Mouse (Mus musculus) CH12.LX (cell line): Measurements from ENCODE around the gene Otx2. TPM values are rescaled to one million over a fixed set of nuclear protein-coding genes. Genes with fewer than 3 reads are reported as not detected.

Experiments
- DNase-seq: peaks from one replicate; pipeline ENCODE4 v3.0.0-alpha.2; 2013; ENCODE audit errors: extremely low read depth
- H3K27ac ChIP-seq: 2 replicates; pipeline ENCODE4 v1.5.1; 2012; ENCODE audit warnings: low read depth, mild to moderate bottlenecking, control low read depth, moderate library complexity; ENCODE audit not compliant: insufficient read depth
- H3K27me3 ChIP-seq: replicated peaks from 2 replicates; pipeline ENCODE3; 2012; ENCODE audit warnings: inconsistent platforms
- H3K36me3 ChIP-seq, 2 experiments: replicated peaks in 1 of 2; 2 replicates each; pipeline versions ENCODE3 to v1.6.1; 2012; ENCODE audit warnings: inconsistent platforms in 1 of 2, low read length in 1 of 2, mild to moderate bottlenecking in 1 of 2, mixed read lengths in 1 of 2, moderate library complexity in 1 of 2; ENCODE audit not compliant: control insufficient read depth in 1 of 2, insufficient read depth in 1 of 2
- H3K4me1 ChIP-seq, 2 experiments: 2 replicates each; pipeline ENCODE4 v1.6.1; 2012; ENCODE audit warnings: inconsistent platforms in 1 of 2, moderate library complexity in 1 of 2; ENCODE audit not compliant: insufficient read depth in 2 of 2, control insufficient read depth in 1 of 2
- H3K4me2 ChIP-seq: 2 replicates; pipeline ENCODE4 v1.6.1; 2012; ENCODE audit warnings: low read depth, mild to moderate bottlenecking, control low read depth; ENCODE audit not compliant: poor library complexity, insufficient read depth, severe bottlenecking
- H3K4me3 ChIP-seq, 3 experiments: fragments of 150-350 bp in 1 of 3; sonication (generic) in 1 of 3; replicated peaks in 1 of 3; 2 replicates each; pipeline versions ENCODE3 to v1.5.1; 2011 to 2012; ENCODE audit warnings: low read depth in 2 of 3, low read length in 2 of 3, mild to moderate bottlenecking in 2 of 3, moderate library complexity in 2 of 3, control low read depth in 1 of 3, improper control_type of control experiment in 1 of 3, inconsistent platforms in 1 of 3, mixed read lengths in 1 of 3; ENCODE audit not compliant: poor library complexity in 1 of 3
- H3K79me2 ChIP-seq: replicated peaks from 2 replicates; pipeline ENCODE4 v1.6.1; 2012; ENCODE audit warnings: mild to moderate bottlenecking, moderate library complexity; ENCODE audit not compliant: control insufficient read depth, poor library complexity, insufficient read depth, severe bottlenecking; ENCODE audit errors: extremely low read depth
- H3K9ac ChIP-seq: 2 replicates; pipeline ENCODE4 v1.6.1; 2012; ENCODE audit warnings: low read depth, mild to moderate bottlenecking, control low read depth, moderate library complexity; ENCODE audit not compliant: insufficient read depth
- H3K9me3 ChIP-seq: replicated peaks from 2 replicates; pipeline ENCODE3; 2012; ENCODE audit warnings: low read length, inconsistent platforms, mixed read lengths
- BHLHE40 ChIP-seq: IDR thresholded peaks from 2 replicates; pipeline ENCODE4 v1.6.1; 2011; ENCODE audit warnings: mild to moderate bottlenecking, low read depth, low read length, improper control_type of control experiment
- CHD1 ChIP-seq: IDR thresholded peaks from 2 replicates; pipeline ENCODE4 v1.6.1; 2012; ENCODE audit warnings: low read depth, low read length, improper control_type of control experiment, inconsistent platforms
- ETS1 ChIP-seq: conservative IDR thresholded peaks from 2 replicates; pipeline ENCODE4 v1.6.1; 2012; ENCODE audit warnings: low read depth, mild to moderate bottlenecking, inconsistent platforms, low read length, improper control_type of control experiment, moderate library complexity
- HCFC1 ChIP-seq: IDR thresholded peaks from 2 replicates; pipeline ENCODE4 v1.6.1; 2012; ENCODE audit warnings: low read depth, mild to moderate bottlenecking, inconsistent platforms, low read length, improper control_type of control experiment
- MAX ChIP-seq: IDR thresholded peaks from 2 replicates; pipeline ENCODE4 v1.6.1; 2011; ENCODE audit warnings: low read length, improper control_type of control experiment
- MAZ ChIP-seq: IDR thresholded peaks from 2 replicates; pipeline ENCODE4 v1.6.1; 2012; ENCODE audit warnings: low read depth, mild to moderate bottlenecking, inconsistent platforms, low read length, improper control_type of control experiment, moderate library complexity
- MEF2A ChIP-seq: IDR thresholded peaks from 2 replicates; pipeline ENCODE4 v1.6.1; 2014; ENCODE audit warnings: low read depth, mild to moderate bottlenecking, inconsistent platforms, low read length, improper control_type of control experiment, borderline replicate concordance
- MXI1 ChIP-seq: IDR thresholded peaks from 2 replicates; pipeline ENCODE4 v1.6.1; 2011; ENCODE audit warnings: mild to moderate bottlenecking, low read depth, low read length, improper control_type of control experiment
- MYC ChIP-seq: IDR thresholded peaks from 2 replicates; pipeline ENCODE4 v1.6.1; 2011; ENCODE audit warnings: low read depth, mild to moderate bottlenecking, improper control_type of control experiment, low read length
- NELFE ChIP-seq: IDR thresholded peaks from 2 replicates; pipeline ENCODE4 v1.6.1; 2011; ENCODE audit warnings: low read depth, low read length, improper control_type of control experiment
- POLR2AphosphoS2 ChIP-seq: IDR thresholded peaks from 2 replicates; pipeline ENCODE4 v1.6.1; 2011; ENCODE audit warnings: low read depth, low read length, improper control_type of control experiment
- SIN3A ChIP-seq: IDR thresholded peaks from 2 replicates; pipeline ENCODE4 v1.6.1; 2012; ENCODE audit warnings: low read length, improper control_type of control experiment, inconsistent platforms
- TBP ChIP-seq: conservative IDR thresholded peaks from 2 replicates; pipeline ENCODE4 v1.6.1; 2011; ENCODE audit warnings: low read depth, low read length, improper control_type of control experiment
- USF1 ChIP-seq: IDR thresholded peaks from 2 replicates; pipeline ENCODE4 v1.6.1; 2014; ENCODE audit warnings: low read depth, mild to moderate bottlenecking, inconsistent platforms, low read length, improper control_type of control experiment
- ZC3H11A ChIP-seq: IDR thresholded peaks from 2 replicates; pipeline ENCODE4 v1.6.1; 2012; ENCODE audit warnings: low read depth, mild to moderate bottlenecking, inconsistent platforms, low read length, improper control_type of control experiment
- ZNF384 ChIP-seq: IDR thresholded peaks from 2 replicates; pipeline ENCODE4 v1.6.1; 2012; ENCODE audit warnings: low read depth, low read length, improper control_type of control experiment, inconsistent platforms
- dilution Hi-C: fragments of 300-500 bp; cut with MboI; formaldehyde crosslinking; loops from 2 replicates; pipeline ENCODE4 v1.14.3; 2020; ENCODE audit warnings: low sequenced_read_pairs; ENCODE audit not compliant: extremely low pct_unique_long_range_greater_than_20kb, extremely low pct_ligation_motif_present
- in situ Hi-C: fragments of 300-500 bp; cut with MboI; formaldehyde crosslinking; loops from 3 replicates; pipeline ENCODE4 v1.14.3; 2019; ENCODE audit warnings: low sequenced_read_pairs, low pct_ligation_motif_present, low pct_unique_long_range_greater_than_20kb, mixed read lengths
- polyA plus RNA-seq: library from polyadenylated mRNA; unstranded; fragments of >175 nt; gene quantifications from 2 replicates; pipeline ENCODE4 v1.2.1, GENCODE M21; 2012; ENCODE audit warnings: low read depth; ENCODE audit not compliant: insufficient read length
- total RNA-seq, 2 experiments: library from RNA; depleted of rRNA; stranded (reverse); fragments of 300-350 nt in 1 of 2; fragments of >200 nt in 1 of 2; gene quantifications; 2 replicates each; pipeline ENCODE4 v1.2.3; 2012 to 2014

Gene Otx2
- total and polyA plus RNA-seq, 3 experiments = not detected

GRCm38 (mm10) chr14:48657241-48657640 lies 16.4 kb downstream of the Otx2 start:
- Histone ChIP-seq H3K4me3 (no peak overlapping the region), H3K4me2 (no peak overlapping the region), H3K9ac (no peak overlapping the region), H3K27me3 (no peaks in the 10 kb centered on the region), H3K27ac (no peak overlapping the region), H3K4me1 (no peaks in the 10 kb centered on the region; a peak in 1 of 4 replicates), H3K36me3 (no peaks in the 10 kb centered on the region), H3K79me2 (no peaks in the 10 kb centered on the region), H3K9me3 (no peaks in the 10 kb centered on the region)
- in situ Hi-C loops (no loop called here), dilution Hi-C loops (no loop called here)
- no peak for DNase-seq
- TF ChIP-seq MAZ = no peak
- no peak for TF ChIP-seq ETS1
- no peak for TF ChIP-seq USF1

GRCm38 (mm10) chr14:48656711-48657110 lies 16.9 kb downstream of the Otx2 start:
- no peaks in the 10 kb centered on the region for H3K36me3 ChIP-seq
- no peak for DNase-seq
- H3K4me2 ChIP-seq = no peak overlapping the region
- no peaks in the 10 kb centered on the region; a peak in 1 of 4 replicates for H3K4me1 ChIP-seq
- no peaks in the 10 kb centered on the region for H3K79me2 ChIP-seq
- in situ Hi-C loops = no loop called here
- H3K9ac ChIP-seq = no peak overlapping the region
- no peak overlapping the region for H3K27ac ChIP-seq
- no peaks in the 10 kb centered on the region for H3K9me3 ChIP-seq
- TF ChIP-seq MEF2A = no peak
- TF ChIP-seq POLR2AphosphoS2 = no peak
- TF ChIP-seq ZC3H11A = no peak
- TF ChIP-seq NELFE = no peak
- no peak for TF ChIP-seq MAX
- no peak for TF ChIP-seq MYC
- no peak for TF ChIP-seq TBP
- TF ChIP-seq MAZ = no peak
- no peak for TF ChIP-seq HCFC1
- TF ChIP-seq CHD1 = no peak
- no peak for TF ChIP-seq BHLHE40
- TF ChIP-seq MXI1 = no peak
- no peak for TF ChIP-seq ZNF384
- no peak for TF ChIP-seq SIN3A
- dilution Hi-C loops = no loop called here
- H3K27me3 ChIP-seq = no peaks in the 10 kb centered on the region
- no peak overlapping the region for H3K4me3 ChIP-seq
